Mouse (Mus musculus) spleen, postnatal 10 days (tissue): ENCODE measurements around the gene Hdac5.
A peak's percentile ranks its signal among the peaks of the same experiment; 100 is the strongest.

Experiments
- DNase-seq, 2 experiments: peaks; one replicate each; pipeline ENCODE4 v3.0.0; 2021 to 2022; ENCODE audit warnings: low spot score in 2 of 2

Hdac5 gene

DNA sequence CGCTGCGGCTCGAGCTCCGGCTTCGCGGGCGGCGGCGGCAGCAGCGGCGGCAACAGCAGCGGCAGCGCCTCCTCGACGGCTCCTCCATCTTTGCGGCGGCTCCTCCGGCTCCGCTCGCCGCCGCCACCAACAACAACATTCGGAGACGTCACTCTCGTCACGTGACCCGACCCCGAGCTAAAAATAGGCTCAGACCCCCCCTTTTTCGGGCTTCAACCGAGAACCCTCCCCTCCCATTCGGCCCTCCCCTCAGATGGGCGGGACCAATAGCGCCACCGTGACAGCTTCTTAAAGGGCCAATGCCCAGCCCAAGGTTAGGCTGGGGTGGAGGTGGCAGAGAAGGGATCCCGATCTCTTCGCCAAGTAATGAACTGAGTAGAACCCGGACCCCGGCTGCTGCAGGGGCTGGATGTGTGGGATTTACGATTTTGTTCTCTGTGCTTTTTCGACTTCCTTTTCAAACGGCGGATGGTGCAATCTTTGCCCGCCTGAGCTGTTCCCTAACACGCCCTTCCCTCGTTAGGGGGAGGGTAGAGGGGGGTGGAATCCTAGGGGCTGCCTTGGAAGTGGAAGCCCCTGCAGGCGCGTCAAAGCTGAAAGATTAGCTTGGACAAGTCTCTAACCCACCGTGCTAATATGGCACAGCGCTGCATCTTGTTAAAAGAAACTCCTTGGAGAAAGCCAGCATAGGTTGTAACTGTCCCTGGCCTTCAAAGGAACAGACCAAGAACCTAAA is at the start of gene Hdac5:
Gene Hdac5, minus strand, starts transcription at position 161 of the 736 bp plus-strand sequence.
- peak; percentile 84 to 97 for DNase-seq

DNA sequence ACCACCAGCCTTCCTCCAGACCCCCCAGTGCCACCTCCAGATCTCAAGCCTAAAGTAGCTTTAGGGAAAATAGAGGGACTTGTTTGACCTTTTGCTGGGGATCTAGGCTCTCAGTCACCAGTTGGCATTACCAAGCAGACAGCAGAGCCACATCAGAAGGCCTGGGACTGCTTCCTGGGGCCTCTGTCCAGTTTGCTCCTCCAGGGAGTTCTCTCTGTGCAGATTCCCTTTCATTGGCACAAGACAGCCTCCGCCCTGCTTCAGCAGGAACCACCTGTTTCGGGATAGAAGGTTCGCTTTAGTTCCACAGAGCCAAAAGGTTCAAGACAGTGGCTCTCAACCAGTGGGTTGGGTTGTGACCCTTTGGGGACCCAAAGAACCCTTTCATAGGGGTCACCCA is 49.6 kb upstream of the Hdac5 start:
- DNase-seq: no peak

GRCm38 (mm10) chr11:102277754-102278153 is 47.8 kb upstream of the Hdac5 start:
- no peak for DNase-seq

DNA sequence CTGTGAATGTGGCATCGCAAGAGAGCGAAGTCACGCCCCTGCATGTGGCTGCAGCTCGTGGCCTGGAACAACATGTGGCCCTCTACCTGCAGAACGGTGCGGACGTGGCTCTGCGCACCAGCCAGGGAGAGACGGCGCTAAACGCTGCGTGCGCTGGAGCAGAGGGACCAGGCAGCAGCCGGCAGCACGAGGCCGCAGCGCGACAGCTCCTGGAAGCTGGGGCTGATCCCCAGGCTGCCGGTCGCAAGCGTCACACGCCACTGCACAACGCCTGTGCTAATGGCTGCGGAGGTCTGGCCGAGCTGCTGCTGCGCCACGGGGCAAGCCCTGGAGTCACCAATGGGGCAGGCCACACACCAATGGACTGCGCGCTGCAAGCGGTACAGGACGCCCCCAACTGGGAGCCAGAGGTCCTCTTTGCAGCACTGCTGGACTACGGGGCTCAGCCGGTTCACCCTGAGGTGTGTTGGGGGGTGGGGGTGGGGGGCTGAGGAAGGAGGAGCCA is 46.5 kb upstream of the Hdac5 start:
- DNase-seq: no peak

- no peak for DNase-seq
These were observed 38.7 kb upstream of the Hdac5 start, which contains the start of gene Asb16 for GRCm38 (mm10) chr11:102268520-102269244. TSS of gene Asb16 (plus strand) at chr11:102268743.

DNA sequence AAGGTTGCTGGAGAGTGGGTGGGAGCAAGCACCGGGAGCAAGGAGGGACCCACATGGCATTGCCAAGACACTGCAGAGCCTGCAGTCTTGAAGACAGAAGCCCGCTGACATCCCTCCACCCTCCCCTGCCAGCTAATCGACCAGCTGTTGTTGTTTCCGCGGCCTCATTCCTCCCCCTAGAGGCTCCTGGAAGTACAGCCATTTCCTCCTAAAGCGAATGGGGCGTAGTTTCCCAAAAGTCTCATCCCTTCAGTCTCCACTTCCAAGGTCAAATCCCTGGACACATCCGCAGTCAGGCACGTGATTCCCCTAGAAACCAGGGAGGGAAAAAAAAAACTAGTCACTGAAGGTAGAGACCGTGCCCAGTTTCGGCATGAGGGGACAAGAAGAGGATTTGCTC is 37.5 kb upstream of the Hdac5 start:
- peak in 1 of 2 experiments; percentile 67 for DNase-seq

DNA sequence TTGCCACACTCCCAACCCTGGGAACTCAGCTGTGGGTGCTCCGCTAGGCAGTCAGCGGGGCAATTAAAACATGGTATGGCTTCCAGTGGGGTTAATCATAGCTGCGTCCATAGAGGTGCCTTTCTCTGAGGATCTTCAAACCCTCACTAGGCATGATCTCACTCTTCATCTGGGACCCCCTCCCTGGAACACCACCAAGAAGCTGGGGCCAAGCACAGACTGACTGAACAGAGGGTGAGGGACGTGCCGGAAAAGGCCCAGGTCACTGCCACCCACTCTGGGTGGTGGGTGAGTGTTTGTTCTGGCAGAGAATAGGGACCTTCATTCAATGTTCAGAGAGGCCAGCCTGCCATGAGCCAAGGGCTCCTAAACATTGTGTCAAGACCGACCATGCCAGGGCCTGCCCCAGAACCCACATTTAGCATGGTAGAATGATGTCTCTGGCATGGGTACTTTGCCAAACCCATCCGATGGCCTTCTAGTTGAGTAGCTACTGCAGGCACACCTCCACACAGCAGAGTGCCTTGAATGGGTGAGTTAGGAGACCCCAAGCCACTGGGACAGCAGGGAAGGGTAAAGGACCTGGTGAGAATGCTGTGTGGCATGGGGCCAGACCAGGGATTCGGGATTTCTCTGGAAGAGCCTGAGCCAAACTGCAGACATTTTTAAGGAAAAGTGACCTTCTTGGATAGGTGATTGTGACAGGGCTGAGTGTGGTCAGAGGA is 36.8 kb upstream of the Hdac5 start:
- DNase-seq: no peak

- DNase-seq: no peak
These were observed 35.9 kb upstream of the Hdac5 start for GRCm38 (mm10) chr11:102265816-102266215.

- DNase-seq: no peak
These were observed 33.2 kb upstream of the Hdac5 start for GRCm38 (mm10) chr11:102263211-102263610.

DNA sequence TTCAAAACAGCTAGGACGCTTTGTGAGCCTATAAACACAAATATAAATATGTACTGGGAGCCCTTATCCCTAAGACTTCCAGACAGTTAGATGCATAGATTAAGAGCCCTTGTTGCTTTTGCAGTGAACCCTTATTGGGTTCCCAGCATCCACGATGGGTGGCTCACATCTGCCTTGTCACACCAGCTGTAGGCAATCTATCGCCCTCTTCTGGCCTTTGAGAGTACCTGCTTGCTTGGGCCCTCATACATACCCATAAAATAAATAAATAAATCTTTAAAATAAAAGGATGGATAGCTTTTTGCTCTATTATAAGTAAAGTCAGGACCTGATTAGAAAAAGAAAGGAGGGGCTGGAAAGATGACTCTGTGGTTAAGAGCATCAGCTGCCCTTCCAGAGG is 28.6 kb upstream of the Hdac5 start:
- no peak for DNase-seq

DNA sequence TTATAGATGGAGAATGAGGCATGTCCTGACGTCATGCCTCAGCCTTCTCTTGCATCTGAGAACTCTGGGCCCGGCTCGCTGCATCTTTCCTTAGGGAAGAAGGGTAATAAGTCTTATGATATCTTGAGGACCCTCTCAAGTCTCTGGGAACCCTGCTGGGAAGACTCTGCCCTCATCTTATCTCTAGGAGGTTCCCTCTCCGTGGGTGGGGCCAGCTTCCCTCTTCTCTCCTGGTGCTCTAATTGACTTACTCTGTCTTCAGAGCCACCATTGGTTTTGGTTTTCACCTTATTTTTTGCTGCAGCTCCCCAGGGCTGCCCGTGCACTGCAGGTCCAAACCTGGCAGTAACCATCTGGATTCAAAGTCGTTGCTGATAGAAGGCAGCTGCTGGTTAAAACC is 28.1 kb upstream of the Hdac5 start:
- DNase-seq: no peak

DNA sequence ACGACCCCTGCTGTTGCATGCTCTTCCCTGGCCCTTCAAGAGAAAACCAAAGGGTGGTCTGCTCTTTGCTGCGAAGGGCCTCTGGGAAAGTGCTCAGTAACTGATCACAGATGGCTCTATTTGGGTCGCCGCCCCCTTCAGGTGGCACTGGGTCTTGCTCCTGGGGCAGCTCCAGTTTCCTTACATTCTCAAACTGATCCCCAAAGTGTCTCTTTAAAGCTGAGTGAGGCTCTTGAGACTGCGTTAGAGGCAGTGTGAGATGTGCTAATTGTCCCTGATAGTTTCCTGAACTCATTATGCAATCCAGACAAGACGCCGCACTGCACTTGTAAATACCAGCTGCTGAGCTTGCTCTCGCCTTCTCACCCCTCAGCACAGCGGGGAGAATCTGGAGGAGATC is 27.5 kb upstream of the Hdac5 start:
- DNase-seq: peak in 1 of 2 experiments; percentile 50

- no peak for DNase-seq
These were observed 19.6 kb upstream of the Hdac5 start for GRCm38 (mm10) chr11:102249351-102250090.

GRCm38 (mm10) chr11:102248630-102249230 is 18.8 kb upstream of the Hdac5 start, which contains the start of gene BC030867:
TSS of gene BC030867 (plus strand) at chr11:102248882.
- DNase-seq: peak; percentile 98

- DNase-seq: no peak
These were observed 16.9 kb upstream of the Hdac5 start for GRCm38 (mm10) chr11:102246871-102247270.

DNA sequence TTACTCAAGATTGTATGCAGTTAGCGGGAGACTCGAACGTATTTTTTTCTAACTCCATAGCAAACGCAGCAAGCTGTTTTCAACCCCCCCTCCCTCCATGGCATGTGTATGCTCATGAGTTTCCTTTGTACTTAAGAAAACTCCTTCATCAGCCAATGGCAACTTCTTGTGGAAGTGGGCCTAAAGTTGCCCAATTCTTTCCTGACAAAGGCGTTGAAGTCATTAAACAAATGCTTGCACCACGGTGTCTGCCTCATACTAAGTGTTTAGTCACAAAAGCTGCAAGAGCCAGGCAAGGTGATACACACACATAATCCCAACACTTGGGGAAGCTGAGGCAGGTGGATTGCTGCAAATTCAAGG is 16.3 kb upstream of the Hdac5 start:
- no peak for DNase-seq

DNA sequence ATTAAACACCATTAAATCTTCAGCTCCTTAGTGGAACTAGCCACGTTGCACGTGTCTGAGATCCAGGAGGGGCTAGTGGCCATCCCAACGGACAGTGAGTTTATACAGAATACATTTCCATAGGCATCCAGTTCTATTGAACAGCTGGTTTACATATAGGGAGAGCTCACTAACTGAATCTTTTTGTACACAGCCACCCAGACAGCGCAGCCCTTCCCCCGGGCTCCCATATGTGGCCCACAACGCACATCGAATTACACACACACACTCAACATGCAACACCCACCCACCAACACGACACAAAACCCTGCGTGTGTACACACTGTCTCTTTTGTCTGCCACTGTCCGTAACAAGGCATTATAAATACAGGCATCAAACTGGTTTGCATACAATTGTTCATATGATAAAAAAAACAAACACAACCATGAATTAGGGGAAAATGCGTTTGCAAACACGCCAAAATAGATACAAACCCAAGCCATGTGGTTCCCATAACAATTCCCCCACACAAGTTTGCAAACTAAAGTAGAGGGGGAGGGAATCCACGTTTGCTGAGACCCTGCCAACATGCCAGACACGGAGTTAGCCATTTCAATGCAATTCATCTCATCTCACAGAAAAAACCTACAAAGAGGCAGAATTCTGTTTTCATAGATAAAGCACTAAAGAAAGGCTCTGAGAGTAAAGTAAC is 15.8 kb upstream of the Hdac5 start:
- DNase-seq: no peak

- DNase-seq: peak in 1 of 2 experiments; percentile 49
These were observed 15.0 kb upstream of the Hdac5 start for GRCm38 (mm10) chr11:102244926-102245449.

- no peak for DNase-seq
These were observed 11.9 kb upstream of the Hdac5 start for GRCm38 (mm10) chr11:102241874-102242273.

- DNase-seq: no peak
These were observed 11.3 kb upstream of the Hdac5 start for GRCm38 (mm10) chr11:102241246-102241645.
